ENCODE assay signal across 8 mouse cellular contexts in the genomic region with DNA sequence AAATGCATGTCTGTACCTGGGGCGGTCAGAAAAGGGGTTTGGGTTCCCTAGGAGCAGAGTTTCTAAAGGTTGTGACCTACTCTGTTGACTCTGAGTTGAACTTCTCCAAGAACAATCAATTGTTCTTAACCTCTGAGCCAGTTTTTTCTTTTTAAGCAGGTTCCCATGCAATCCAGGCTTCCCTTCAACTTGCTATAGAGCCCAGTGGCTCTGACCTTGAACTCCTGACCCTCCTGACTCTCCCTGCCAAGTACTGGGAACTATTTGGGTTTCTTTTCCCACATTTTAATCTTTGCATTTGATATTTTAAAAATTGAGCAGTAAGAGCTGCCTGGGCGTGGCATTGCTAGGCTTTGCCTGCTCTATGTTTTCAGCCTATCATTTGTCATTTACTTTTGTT.
"Had no signal": no experiment of that assay in that cellular context is flagged by ENCODE, and none has a peak within 500 bp of the region (broad histone marks: within the 10 kb centered on the region; RNA-seq: fewer than 3 reads in every experiment).

No protein-coding gene starts in this region.

- DNase-seq: kidney, adult 9 months; kidney, postnatal 36 days; left cerebral cortex, postnatal 4 days; liver, embryonic 13.5 days; lung, adult 18-20 months; lung, postnatal 36 days; right cerebral cortex, postnatal 14 days; thymus, postnatal 4 days had no signal
